Mouse (Mus musculus): ENCODE measurements around the gene Hinfp. TPM values are rescaled to one million over a fixed set of nuclear protein-coding genes. Genes with fewer than 3 reads are reported as not detected.
"Not testable (repeated sequence)": the region's sequence is repeated elsewhere in the genome, so short reads cannot be mapped to it uniquely, and the experiment has no call there.

The Hinfp gene
- total RNA-seq (2021), result 10 to 100 TPM; 17.3 to 24.4 TPM
- long read RNA-seq, experiment 1, full-length matches to known transcripts, result 4 of 11 reads
- long read RNA-seq, experiment 1, partial matches to known transcripts, result 2 of 11 reads
- long read RNA-seq, experiment 1, other reads (novel, unspliced or antisense), result 5 of 11 reads
- long read RNA-seq, experiment 2, full-length matches to known transcripts, result 3 of 5 reads
- long read RNA-seq, experiment 2, partial matches to known transcripts, result 0 of 5 reads
- long read RNA-seq, experiment 2, other reads (novel, unspliced or antisense), result 2 of 5 reads

- DNase-seq, result peak; percentile 99
These were observed at the start of gene Hinfp for GRCm38 (mm10) chr9:44305466-44306079. Gene Hinfp (minus strand): TSS chr9:44305671.

- peak; percentile 46 for DNase-seq
These were observed 47.7 kb upstream of the Hinfp start for GRCm38 (mm10) chr9:44353142-44353541.

GRCm38 (mm10) chr9:44352337-44352736, 46.9 kb upstream of the Hinfp start:
- DNase-seq, result no peak

- no peak for DNase-seq
These were observed 45.9 kb upstream of the Hinfp start for GRCm38 (mm10) chr9:44351396-44351795.

- DNase-seq, result no peak
These were observed 43.1 kb upstream of the Hinfp start for GRCm38 (mm10) chr9:44348546-44348945.

GRCm38 (mm10) chr9:44347621-44348020, 42.1 kb upstream of the Hinfp start:
- DNase-seq, result no peak

- DNase-seq, result no peak
These were observed 41.7 kb upstream of the Hinfp start for GRCm38 (mm10) chr9:44347166-44347565.

- no peak for DNase-seq
These were observed 40.3 kb upstream of the Hinfp start for GRCm38 (mm10) chr9:44345570-44346433.

GRCm38 (mm10) chr9:44343781-44344421, 38.4 kb upstream of the Hinfp start, which contains the start of gene Hmbs:
Gene Hmbs (minus strand): TSS chr9:44344228.
- peak; percentile 95 for DNase-seq

GRCm38 (mm10) chr9:44343290-44343689, 37.8 kb upstream of the Hinfp start:
- no peak for DNase-seq

- DNase-seq, result no peak
These were observed 37.1 kb upstream of the Hinfp start for GRCm38 (mm10) chr9:44342605-44343004.

GRCm38 (mm10) chr9:44342173-44342572, 36.7 kb upstream of the Hinfp start:
- DNase-seq, result no peak

GRCm38 (mm10) chr9:44341487-44341886, 36.0 kb upstream of the Hinfp start:
- no peak for DNase-seq

GRCm38 (mm10) chr9:44338574-44338973, 33.1 kb upstream of the Hinfp start:
- no peak for DNase-seq

GRCm38 (mm10) chr9:44337436-44338169, 32.1 kb upstream of the Hinfp start:
- DNase-seq, result no peak

- DNase-seq, result no peak
These were observed 31.5 kb upstream of the Hinfp start for GRCm38 (mm10) chr9:44336964-44337363.

- DNase-seq, result not testable (repeated sequence)
These were observed 31.0 kb upstream of the Hinfp start for GRCm38 (mm10) chr9:44336513-44336912.

- no peak for DNase-seq
These were observed 30.6 kb upstream of the Hinfp start for GRCm38 (mm10) chr9:44336093-44336406.

- DNase-seq, result peak; percentile 58
These were observed 30.0 kb upstream of the Hinfp start for GRCm38 (mm10) chr9:44335331-44336092.

- DNase-seq, result peak; percentile 99
These were observed 29.2 kb upstream of the Hinfp start, which contains the start of gene H2afx for GRCm38 (mm10) chr9:44334396-44335330. Gene H2afx (plus strand): TSS chr9:44334694.
